Mouse (Mus musculus) kidney, postnatal 0 days (tissue): ENCODE data around the gene Gm49366. TPM values are rescaled to one million over a fixed set of nuclear protein-coding genes. Genes with fewer than 3 reads are reported as not detected.
A peak's percentile ranks its signal among the peaks of the same experiment; 100 is the strongest.
"Not testable (repeated sequence)": the region's sequence is repeated elsewhere in the genome, so short reads cannot be mapped to it uniquely, and the experiment has no call there.

ENCODE experiments used
- ATAC-seq: fragments of 200-750 bp; cut with Nextera tagmentation; replicated peaks from 2 replicates; pipeline ENCODE4 v1.8.0; 2017; ENCODE audit warnings: low read depth, moderate number of reproducible peaks, moderate TSS enrichment, moderate library complexity; ENCODE audit not compliant: low FRiP score
- DNase-seq: peaks from one replicate; pipeline ENCODE4 v3.0.0-alpha.2; 2016; ENCODE audit warnings: low spot score
- H3K27ac ChIP-seq: fragments of 300-500 bp; sonication (generic); 2 replicates; pipeline ENCODE4 v1.5.1; 2014; ENCODE audit warnings: mild to moderate bottlenecking
- H3K27me3 ChIP-seq: fragments of 300-500 bp; sonication (generic); 2 replicates; pipeline ENCODE4 v1.6.1; 2014; ENCODE audit warnings: low read length, mixed read lengths; ENCODE audit not compliant: insufficient read depth
- H3K36me3 ChIP-seq: fragments of 300-500 bp; sonication (generic); 2 replicates; pipeline ENCODE4 v1.6.1; 2014; ENCODE audit warnings: low read length, mixed read lengths; ENCODE audit not compliant: insufficient read depth
- H3K4me1 ChIP-seq: fragments of 300-500 bp; sonication (generic); replicated peaks from 2 replicates; pipeline ENCODE4 v1.6.1; 2014; ENCODE audit warnings: antibody characterized with exemption, low read length, mixed read lengths; ENCODE audit not compliant: insufficient read depth
- H3K4me2 ChIP-seq: fragments of 300-500 bp; sonication (generic); 2 replicates; pipeline ENCODE4 v1.6.1; 2014; ENCODE audit warnings: mild to moderate bottlenecking, low read length, moderate library complexity, mixed read lengths
- H3K4me3 ChIP-seq: fragments of 300-500 bp; sonication (generic); replicated peaks from 2 replicates; pipeline ENCODE4 v1.5.1; 2014; ENCODE audit warnings: low read depth, low read length
- H3K9ac ChIP-seq: fragments of 300-500 bp; sonication (generic); 2 replicates; pipeline ENCODE4 v1.6.1; 2014; ENCODE audit warnings: low read depth, low read length
- H3K9me3 ChIP-seq: fragments of 300-500 bp; sonication (generic); replicated peaks from 2 replicates; pipeline ENCODE4 v1.6.1; 2016; ENCODE audit warnings: low read length, inconsistent platforms, mixed read lengths
- CTCF ChIP-seq: IDR thresholded peaks from 2 replicates; pipeline ENCODE4 v1.5.1; 2016; ENCODE audit warnings: antibody characterized with exemption, low read depth, mild to moderate bottlenecking, moderate library complexity
- WGBS: fragments of 180-500 bp; shearing (Covaris S2); extraction: QIAGEN DNeasy Blood & Tissue Kit; methylation state at CpG from one replicate; pipeline ENCODE4 v1.1.7; 2014; 5-methylcytosine and 5-hydroxymethylcytosine counted together
- polyA plus RNA-seq: library from polyadenylated mRNA; unstranded; fragments of >200 nt; fragmentation: Nextera tagmentation; extraction: Ambion mirVana; gene quantifications from 2 replicates; pipeline ENCODE4 v1.2.1, GENCODE M21; 2015

Gene Gm49366
- polyA plus RNA-seq, 1 experiment from 2014 or later, result not detected

GRCm38 (mm10) chr12:84003866-84004265 lies 34.9 kb upstream of the Gm49366 start:
- Histone ChIP-seq H3K9me3 (peaks cover 3% of the 10 kb centered on the region; the same call in 1 of the 2 replicates), H3K4me2 (no peak overlapping the region), H3K27ac (no peak overlapping the region), H3K36me3 (no peaks in the 10 kb centered on the region), H3K9ac (no peak overlapping the region), H3K27me3 (no peaks in the 10 kb centered on the region), H3K4me1 (0 out of 2 replicates have a peak, but pooled peaks cover 6% of the 10 kb centered on the region), H3K4me3 (no peak overlapping the region)
- no peak for ATAC-seq
- no peak for DNase-seq
- WGBS, result 64% methylated on average over 1 of the region's 1 CpGs
- no peak for TF ChIP-seq CTCF

GRCm38 (mm10) chr12:84008251-84008650 lies 30.5 kb upstream of the Gm49366 start:
- Histone ChIP-seq H3K4me2 (no peak overlapping the region), H3K27ac (no peak overlapping the region)
- 88% methylated on average over 10 of the region's 12 CpGs for WGBS

GRCm38 (mm10) chr12:84008729-84009128 lies 30.0 kb upstream of the Gm49366 start:
- ATAC-seq (no peak), DNase-seq (no peak)
- Histone ChIP-seq H3K9ac (peak overlapping the region; percentile 58), H3K27me3 (no peaks in the 10 kb centered on the region), H3K27ac (peak overlapping the region; percentile 73), H3K4me3 (peak overlapping the region; percentile 37), H3K36me3 (no peaks in the 10 kb centered on the region), H3K9me3 (no peaks in the 10 kb centered on the region), H3K4me1 (peaks cover 16% of the 10 kb centered on the region), H3K4me2 (peak overlapping the region; percentile 56)
- no peak for TF ChIP-seq CTCF
- 65% methylated on average over 8 of the region's 8 CpGs for WGBS

More at GRCm38 (mm10) chr12:84008251-84008650, 30.5 kb upstream of the Gm49366 start:
- DNase-seq, result no peak
- no peaks in the 10 kb centered on the region for H3K36me3 ChIP-seq
- ATAC-seq, result no peak
- H3K4me3 ChIP-seq, result no peak overlapping the region
- H3K9ac ChIP-seq, result no peak overlapping the region
- H3K4me1 ChIP-seq, result peaks cover 16% of the 10 kb centered on the region
- no peak for TF ChIP-seq CTCF
- H3K9me3 ChIP-seq, result no peaks in the 10 kb centered on the region
- no peaks in the 10 kb centered on the region for H3K27me3 ChIP-seq

GRCm38 (mm10) chr12:84009171-84009965 lies 29.4 kb upstream of the Gm49366 start, which contains the start of gene Acot1:
TSS of gene Acot1 (plus strand) at chr12:84009490.
- H3K27me3 ChIP-seq, H3K36me3 ChIP-seq, H3K9me3 ChIP-seq: not testable (repeated sequence)
- Histone ChIP-seq H3K4me2 (peak within 1 kb of the TSS; percentile 56), H3K4me3 (peak within 1 kb of the TSS; percentile 37), H3K9ac (peak within 1 kb of the TSS; percentile 58), H3K4me1 (peaks cover 16% of the 10 kb centered on the region), H3K27ac (peak within 1 kb of the TSS; percentile 73)
- ATAC-seq, result peak; percentile 96
- 2% methylated on average over 51 of the region's 70 CpGs for WGBS
- DNase-seq, result peak; percentile 95

GRCm38 (mm10) chr12:84010201-84010600 lies 28.5 kb upstream of the Gm49366 start:
- TF ChIP-seq CTCF, result no peak
- peak overlapping the region; percentile 37 for H3K4me3 ChIP-seq
- H3K36me3 ChIP-seq, result peaks cover 8% of the 10 kb centered on the region; the same call in 1 of the 2 replicates
- WGBS, result 63% methylated on average over 3 of the region's 3 CpGs
- ATAC-seq, result no peak
- H3K27ac ChIP-seq, result peak overlapping the region; percentile 48; the same call in 1 of the 2 replicates
- H3K27me3 ChIP-seq, result no peaks in the 10 kb centered on the region
- H3K4me2 ChIP-seq, result peak overlapping the region; percentile 56
- no peaks in the 10 kb centered on the region for H3K9me3 ChIP-seq
- no peak for DNase-seq
- peaks cover 16% of the 10 kb centered on the region for H3K4me1 ChIP-seq
- 0 out of 2 replicates have a peak overlapping the region, but pooled peaks have one; percentile 58 for H3K9ac ChIP-seq

- H3K4me2 ChIP-seq, result peak overlapping the region; percentile 56
- peaks cover 8% of the 10 kb centered on the region; the same call in 1 of the 2 replicates for H3K36me3 ChIP-seq
- H3K9me3 ChIP-seq, result no peaks in the 10 kb centered on the region
- ATAC-seq, result peak; percentile 79
- DNase-seq, result peak; percentile 93
- TF ChIP-seq CTCF, result no peak
- H3K9ac ChIP-seq, result peak overlapping the region; percentile 31; the same call in 1 of the 2 replicates
- WGBS, result 25% methylated on average over 12 of the region's 12 CpGs
- no peaks in the 10 kb centered on the region for H3K27me3 ChIP-seq
- peak overlapping the region; percentile 48; the same call in 1 of the 2 replicates for H3K27ac ChIP-seq
- 0 out of 2 replicates have a peak overlapping the region, but pooled peaks have one; percentile 11 for H3K4me3 ChIP-seq
- H3K4me1 ChIP-seq, result peaks cover 16% of the 10 kb centered on the region
These were observed 27.3 kb upstream of the Gm49366 start for GRCm38 (mm10) chr12:84011251-84012040.
